Mouse (Mus musculus): ENCODE results near the gene Irs2.
A peak's percentile ranks its signal among the peaks of the same experiment; 100 is the strongest.

The Irs2 gene

DNA sequence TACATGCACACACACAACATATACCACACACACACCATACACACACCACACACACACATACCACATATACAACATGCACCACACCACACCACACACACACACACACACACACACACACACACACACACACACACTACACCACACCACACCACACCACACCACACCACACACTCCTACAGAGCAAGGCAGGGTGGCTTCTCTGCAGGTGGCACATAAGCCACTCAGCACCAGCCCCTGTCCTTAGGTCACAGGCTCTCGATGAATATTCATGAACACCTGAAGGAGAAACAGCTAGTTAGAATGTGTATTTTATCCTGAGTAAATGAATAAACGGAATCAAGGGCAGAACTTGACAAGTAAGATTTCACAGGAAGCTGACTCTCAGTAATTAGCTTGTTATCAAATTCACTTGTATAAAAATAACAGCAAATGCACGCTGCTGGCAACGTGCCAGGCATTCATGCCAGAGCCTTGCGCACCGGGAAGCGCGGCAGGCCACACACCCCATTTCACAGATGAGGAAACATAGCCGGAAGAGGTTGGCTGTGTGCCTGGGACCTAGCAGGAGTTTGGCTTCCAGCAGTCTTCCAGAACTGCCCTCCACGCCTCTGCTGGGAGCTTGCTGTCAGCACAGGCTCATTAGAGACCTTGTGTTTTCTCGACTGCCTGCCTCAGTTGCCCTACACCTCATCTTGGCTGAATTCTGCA is 54.8 kb downstream of the Irs2 start:
- DNase-seq (ENCODE audit: low spot score in 2 of 2), result peak; percentile 57 to 83

GRCm38 (mm10) chr8:10952706-10953105 is 55.6 kb downstream of the Irs2 start:
- no peak for DNase-seq (ENCODE audit: low spot score in 2 of 2)

GRCm38 (mm10) chr8:10952235-10952634 is 56.0 kb downstream of the Irs2 start:
- DNase-seq (ENCODE audit: low spot score in 2 of 2), result no peak

- DNase-seq (ENCODE audit: low spot score in 2 of 2), result no peak
Observed at GRCm38 (mm10) chr8:10951567-10951966, 56.7 kb downstream of the Irs2 start.

DNA sequence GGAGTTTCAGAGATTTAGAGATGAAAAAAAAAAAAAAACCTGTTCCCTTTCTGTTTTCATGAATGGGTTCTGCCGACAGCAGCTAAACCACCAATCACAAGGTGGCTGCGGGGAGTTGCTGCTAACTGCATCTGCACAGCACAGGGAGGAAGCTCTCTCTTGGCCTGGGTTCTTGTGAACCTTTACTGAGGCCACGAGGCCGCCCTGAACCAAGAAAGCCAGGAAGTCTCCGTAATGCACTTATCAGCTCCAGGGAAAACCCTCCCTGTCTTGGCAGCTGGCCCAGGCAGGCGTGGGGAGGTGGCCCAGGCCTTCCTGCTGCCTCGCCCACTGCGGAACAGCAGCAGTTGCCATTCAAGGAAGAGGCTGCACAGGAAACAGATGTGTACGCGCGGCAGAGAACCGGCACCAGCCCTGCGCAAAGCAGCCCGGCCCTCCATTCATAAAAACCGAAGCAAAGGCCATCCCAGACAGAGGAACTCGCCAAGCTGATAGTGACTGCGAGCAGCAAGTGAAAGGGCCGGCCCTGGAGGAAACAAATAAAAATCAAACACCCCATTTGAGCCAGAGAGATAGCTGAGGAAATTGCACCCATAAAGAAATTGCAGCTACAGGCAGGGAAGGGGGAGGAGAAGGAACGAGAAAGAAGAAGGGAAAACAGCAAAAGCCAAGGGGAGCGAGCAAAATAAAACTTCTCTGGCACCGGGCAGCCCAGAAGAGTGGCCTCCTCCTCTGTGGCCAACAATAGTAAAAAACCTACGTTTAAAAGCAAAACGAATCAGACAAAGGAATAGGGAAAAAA is 62.1 kb downstream of the Irs2 start:
- DNase-seq (ENCODE audit: low spot score in 2 of 2), result peak; percentile 93 to 96

GRCm38 (mm10) chr8:10945490-10945889 is 62.8 kb downstream of the Irs2 start:
- DNase-seq (ENCODE audit: low spot score in 2 of 2), result no peak

DNA sequence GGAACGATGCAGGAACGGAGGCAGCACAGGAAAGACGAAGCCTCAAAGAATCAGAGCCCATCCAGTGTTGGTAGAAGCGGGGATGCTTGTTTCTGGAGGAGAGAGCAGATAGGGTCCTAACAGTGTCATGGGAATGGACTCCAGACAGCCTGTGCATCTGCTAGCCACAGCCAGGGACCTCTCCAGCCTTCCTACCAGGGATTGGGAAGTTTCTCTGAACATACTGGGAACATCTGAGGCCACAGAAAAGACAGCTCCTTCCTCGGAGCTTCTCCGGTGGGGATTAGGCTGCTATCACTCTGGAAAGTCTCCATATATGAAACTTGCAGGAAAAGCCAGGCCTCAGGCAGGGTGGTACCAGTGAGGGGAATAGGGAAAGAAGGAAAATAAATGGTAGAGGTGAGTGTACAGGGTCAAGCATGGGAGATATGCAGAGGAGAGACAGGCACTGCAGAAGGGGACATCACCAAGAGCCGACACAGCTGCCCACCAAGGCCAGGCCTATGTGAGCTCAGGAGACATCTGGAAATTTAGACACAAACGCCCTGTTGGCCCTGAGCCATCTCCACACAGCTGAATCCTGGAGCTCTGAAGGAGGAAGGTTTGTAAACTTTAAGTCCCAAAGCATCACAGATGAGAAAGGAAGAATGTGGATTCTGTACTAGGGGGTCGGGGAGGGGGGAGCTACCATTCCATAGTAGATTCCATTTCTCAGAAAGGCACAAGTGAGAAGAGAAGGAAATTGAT is 64.8 kb downstream of the Irs2 start:
- no peak for DNase-seq (ENCODE audit: low spot score in 2 of 2)

DNA sequence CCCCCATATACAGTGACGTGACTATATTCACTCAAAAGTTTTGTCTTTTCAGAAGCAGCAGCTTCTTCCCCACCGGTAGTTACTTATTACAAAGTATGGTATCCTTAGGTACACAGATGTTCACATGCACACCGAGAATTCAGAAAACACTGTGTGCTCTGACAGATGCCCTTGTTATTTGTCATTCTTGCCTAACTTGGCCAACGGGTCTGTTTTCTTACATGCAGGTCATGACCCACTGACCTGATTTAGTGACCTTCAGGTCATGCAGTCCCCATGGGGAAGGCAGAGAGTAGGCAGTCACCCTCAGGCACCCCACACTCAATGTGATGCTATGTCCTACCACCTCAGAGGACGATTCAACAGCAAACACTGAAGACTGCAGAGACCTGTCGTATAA is 68.4 kb downstream of the Irs2 start:
- DNase-seq (ENCODE audit: low spot score in 2 of 2), result no peak

DNA sequence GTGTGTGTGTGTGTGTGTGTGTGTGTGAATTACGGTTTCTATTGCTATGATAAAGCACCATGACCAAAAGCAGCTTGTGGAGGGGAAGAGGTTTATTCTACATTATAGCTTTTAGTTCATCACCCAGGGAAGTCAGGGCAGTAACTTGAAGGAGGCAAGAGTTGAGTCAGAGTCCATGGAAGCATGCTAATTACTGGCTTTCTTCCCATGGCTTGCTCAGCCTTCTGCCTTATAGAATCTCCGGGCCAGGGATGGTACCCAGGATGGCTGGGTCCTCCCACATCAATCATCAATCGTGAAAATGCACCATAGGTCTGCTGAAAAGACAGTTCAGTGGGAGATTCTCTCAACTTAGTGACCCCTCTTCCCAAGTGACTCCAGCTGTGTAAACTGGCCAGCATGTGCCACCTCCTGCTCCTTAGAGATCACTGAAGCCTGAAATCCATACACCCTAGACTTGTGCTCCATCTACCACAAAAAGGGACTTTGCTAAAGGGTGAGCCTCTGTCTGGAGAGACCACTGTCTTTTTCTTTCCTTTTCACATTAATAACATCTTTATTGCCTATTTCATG is 69.0 kb downstream of the Irs2 start:
- DNase-seq (ENCODE audit: low spot score in 2 of 2), result no peak

GRCm38 (mm10) chr8:10938284-10938683 is 70.0 kb downstream of the Irs2 start:
- no peak for DNase-seq (ENCODE audit: low spot score in 2 of 2)

- no peak for DNase-seq (ENCODE audit: low spot score in 2 of 2)
Observed at GRCm38 (mm10) chr8:10936646-10937045, 71.6 kb downstream of the Irs2 start.

GRCm38 (mm10) chr8:10935231-10935630 is 73.0 kb downstream of the Irs2 start:
- peak; percentile 47 to 77 for DNase-seq (ENCODE audit: low spot score in 2 of 2)
